Mouse (Mus musculus): ENCODE data around the gene Pgf. TPM values are rescaled to one million over a fixed set of nuclear protein-coding genes. Genes with fewer than 3 reads are reported as not detected.
A peak's percentile ranks its signal among the peaks of the same experiment; 100 is the strongest.
"Not testable (repeated sequence)": the region's sequence is repeated elsewhere in the genome, so short reads cannot be mapped to it uniquely, and the experiment has no call there.

The Pgf gene
- polyA plus RNA-seq, 1 experiment from 2014 or later = 6.3 TPM

DNA sequence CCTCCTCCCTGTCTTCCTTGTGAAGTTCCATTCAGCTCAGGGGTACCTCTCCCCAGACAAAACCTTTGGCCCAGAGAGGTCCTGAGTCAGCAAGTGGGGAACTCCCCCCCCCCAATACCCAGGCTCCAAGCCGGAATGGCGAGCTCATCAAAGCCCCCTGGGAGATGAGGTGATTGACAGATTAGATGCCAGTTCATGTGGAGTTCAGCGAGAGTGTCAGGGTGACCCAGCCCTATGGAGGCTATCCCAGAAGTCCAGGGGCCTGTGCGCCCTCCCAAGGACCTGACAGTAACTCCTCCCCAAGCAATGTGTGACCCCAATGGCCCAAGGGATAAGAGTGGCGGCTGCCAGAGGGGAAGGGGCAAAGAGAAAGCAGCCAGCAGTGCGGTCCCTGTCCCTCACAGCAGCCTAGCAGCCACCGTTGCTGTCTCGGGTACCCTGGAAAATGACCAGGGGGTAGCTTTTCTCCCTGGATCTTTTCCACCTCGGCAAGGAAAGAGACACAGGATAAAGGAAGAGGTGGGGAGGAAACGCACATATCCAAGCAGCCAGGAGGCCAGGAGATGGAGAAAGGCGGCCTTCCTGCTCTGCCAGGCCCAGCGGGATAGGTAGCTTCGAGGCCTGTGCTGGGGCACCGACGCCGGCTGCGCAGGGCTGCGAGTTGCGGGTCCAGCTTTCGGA, 27.1 kb downstream of the Pgf start:
- Histone ChIP-seq H3K36me3 (no peaks in the 10 kb centered on the region), H3K27ac (replicated peaks) (peak overlapping the region; percentile 31; the same call in 1 of the 2 replicates), H3K4me3 (peak overlapping the region; percentile 62), H3K9me3 (no peaks in the 10 kb centered on the region), H3K4me2 (replicated peaks) (peak overlapping the region; percentile 69), H3K27me3 (no peaks in the 10 kb centered on the region; the same call in 1 of the 2 replicates), H3K4me1 (peaks cover 25% of the 10 kb centered on the region), H3K9ac (replicated peaks) (peak overlapping the region; percentile 75)
- WGBS = 7% methylated on average over 20 of the region's 20 CpGs
- 0 out of 2 replicates have a peak, but pooled peaks have one; percentile 8 for ATAC-seq (replicated peaks)

DNA sequence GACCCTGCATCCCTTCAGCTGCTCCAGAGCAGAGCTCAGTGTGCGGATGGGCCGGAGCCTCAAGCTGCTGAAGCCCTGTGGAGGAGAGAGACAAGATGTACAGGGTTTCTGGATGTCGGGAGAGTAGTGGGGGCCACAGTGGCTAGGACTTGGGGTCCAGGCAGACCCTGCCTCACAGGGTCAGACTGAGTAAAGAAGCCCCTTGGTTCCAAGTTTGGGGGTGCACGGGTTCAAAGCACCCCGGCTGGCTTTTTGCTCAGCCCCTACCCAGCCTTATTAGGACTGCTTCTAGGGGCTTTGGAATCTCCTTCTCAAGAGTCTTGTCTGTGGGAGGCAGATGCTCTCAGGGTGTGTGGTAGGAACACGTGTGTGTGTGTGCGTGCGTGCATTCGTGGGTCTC, 30.7 kb downstream of the Pgf start:
- H3K4me1 ChIP-seq = peaks cover 25% of the 10 kb centered on the region
- H3K4me3 ChIP-seq = no peak overlapping the region
- H3K36me3 ChIP-seq = no peaks in the 10 kb centered on the region
- H3K27me3 ChIP-seq = no peaks in the 10 kb centered on the region; the same call in 1 of the 2 replicates
- ATAC-seq (replicated peaks) = no peak
- WGBS = 79% methylated on average over 9 of the region's 9 CpGs
- H3K9ac ChIP-seq (replicated peaks) = no peak overlapping the region
- no peak overlapping the region for H3K27ac ChIP-seq (replicated peaks)
- H3K4me2 ChIP-seq (replicated peaks) = no peak overlapping the region
- no peaks in the 10 kb centered on the region for H3K9me3 ChIP-seq

GRCm38 (mm10) chr12:85146355-85146754, 31.2 kb downstream of the Pgf start:
- Histone ChIP-seq H3K27ac (replicated peaks) (no peak overlapping the region), H3K9me3 (no peaks in the 10 kb centered on the region), H3K4me1 (peaks cover 22% of the 10 kb centered on the region), H3K36me3 (no peaks in the 10 kb centered on the region), H3K4me2 (replicated peaks) (no peak overlapping the region), H3K9ac (replicated peaks) (no peak overlapping the region), H3K4me3 (no peak overlapping the region), H3K27me3 (no peaks in the 10 kb centered on the region; the same call in 1 of the 2 replicates)
- ATAC-seq (replicated peaks) = no peak
- WGBS = 36% methylated on average over 9 of the region's 11 CpGs

DNA sequence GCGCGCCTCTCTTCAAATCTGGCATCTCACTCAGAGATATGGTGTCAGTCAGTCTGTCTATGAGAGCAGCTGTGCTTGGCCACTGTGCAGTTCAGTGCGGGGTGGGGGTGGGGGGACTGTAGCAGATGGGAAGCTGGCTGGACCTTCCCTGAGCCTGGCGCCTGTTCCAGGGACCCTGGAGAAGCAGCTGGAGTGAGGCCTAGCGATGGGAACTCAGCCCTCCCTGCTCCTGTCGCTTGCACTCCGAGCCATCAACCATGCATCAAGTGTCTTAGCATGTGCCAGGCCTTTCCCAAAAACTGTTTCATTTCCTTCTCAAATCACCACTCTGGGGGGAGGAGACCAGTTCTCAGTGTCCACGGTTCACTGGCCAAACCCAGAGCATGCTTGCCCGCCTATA, 32.0 kb downstream of the Pgf start:
- H3K4me3 ChIP-seq = no peak overlapping the region
- no peaks in the 10 kb centered on the region for H3K27me3 ChIP-seq
- 67% methylated on average over 9 of the region's 9 CpGs for WGBS
- no peak for ATAC-seq (replicated peaks)
- no peaks in the 10 kb centered on the region for H3K9me3 ChIP-seq
- H3K4me1 ChIP-seq = peaks cover 15% of the 10 kb centered on the region
- H3K4me2 ChIP-seq (replicated peaks) = no peak overlapping the region
- no peaks in the 10 kb centered on the region for H3K36me3 ChIP-seq
- H3K9ac ChIP-seq (replicated peaks) = no peak overlapping the region
- no peak overlapping the region for H3K27ac ChIP-seq (replicated peaks)

DNA sequence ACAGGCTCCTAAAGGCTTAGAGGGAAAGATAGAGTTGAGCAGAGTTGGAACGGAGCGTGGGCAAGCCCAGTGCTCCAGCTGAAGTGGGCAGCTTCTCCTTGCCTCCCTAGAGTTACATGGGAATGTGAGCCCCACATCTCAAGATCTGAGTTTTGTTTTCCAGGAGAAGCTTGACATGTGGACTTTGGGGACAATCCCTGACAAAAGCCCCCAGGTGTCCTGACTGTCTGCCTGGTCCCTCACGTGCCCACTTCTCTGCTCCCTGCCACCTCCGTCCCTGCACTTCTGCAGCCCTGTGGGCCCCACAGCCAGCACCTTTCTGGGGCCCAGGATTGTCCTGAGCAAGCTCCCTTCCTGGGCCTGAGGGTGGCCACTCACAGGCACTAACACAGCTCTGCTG, 32.8 kb downstream of the Pgf start:
- Histone ChIP-seq H3K4me2 (replicated peaks) (no peak overlapping the region), H3K27me3 (no peaks in the 10 kb centered on the region), H3K4me3 (no peak overlapping the region), H3K9me3 (no peaks in the 10 kb centered on the region), H3K9ac (replicated peaks) (no peak overlapping the region), H3K36me3 (no peaks in the 10 kb centered on the region), H3K4me1 (peaks cover 7% of the 10 kb centered on the region), H3K27ac (replicated peaks) (no peak overlapping the region)
- WGBS = 87% methylated on average over 4 of the region's 4 CpGs
- no peak for ATAC-seq (replicated peaks)

DNA sequence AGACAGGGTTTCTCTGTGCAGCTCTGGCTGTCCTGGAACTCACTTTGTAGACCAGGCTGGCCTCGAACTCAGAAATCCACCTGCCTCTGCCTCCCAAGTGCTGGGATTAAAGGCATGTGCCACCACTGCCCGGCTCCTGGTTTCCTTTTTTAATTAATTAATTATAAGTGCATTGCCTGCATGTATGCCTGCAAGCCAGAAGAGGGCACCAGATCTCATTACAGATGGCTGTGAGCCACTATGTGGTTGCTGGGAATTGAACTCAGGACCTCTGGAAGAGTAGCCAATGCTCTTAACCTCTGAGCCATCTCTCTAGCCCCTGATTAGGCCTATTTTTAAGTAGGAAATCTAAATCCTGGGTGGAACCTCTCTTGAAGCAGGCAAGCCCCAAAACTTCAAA, 33.3 kb downstream of the Pgf start:
- 59% methylated on average over 2 of the region's 2 CpGs for WGBS
- not testable (repeated sequence) for H3K4me3 ChIP-seq; ATAC-seq (replicated peaks); H3K9ac ChIP-seq (replicated peaks); H3K27me3 ChIP-seq; H3K36me3 ChIP-seq; H3K4me1 ChIP-seq; H3K4me2 ChIP-seq (replicated peaks); H3K27ac ChIP-seq (replicated peaks); H3K9me3 ChIP-seq

DNA sequence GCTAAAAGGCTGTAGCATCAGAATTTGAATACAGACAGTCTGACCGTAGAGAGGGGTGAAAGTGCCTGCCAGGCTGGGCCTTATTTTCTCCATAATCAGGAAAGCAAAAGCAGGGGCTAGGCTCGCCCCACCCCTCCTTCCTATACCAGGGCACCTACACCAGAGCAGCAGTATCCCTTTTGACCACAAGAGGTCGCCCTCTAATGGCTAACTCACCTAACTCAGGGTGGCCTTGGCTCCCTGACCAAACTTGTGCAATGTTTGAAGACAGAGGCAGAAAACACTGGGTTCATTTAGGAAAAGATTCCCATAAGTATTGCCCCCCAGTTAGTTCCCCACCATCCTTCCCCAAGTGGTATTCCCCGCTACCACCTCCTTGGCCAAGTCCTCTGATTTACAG, 34.8 kb downstream of the Pgf start:
- 0 out of 2 replicates have a peak, but pooled peaks have one; percentile 62 for ATAC-seq (replicated peaks)
- no peaks in the 10 kb centered on the region for H3K9me3 ChIP-seq
- no peaks in the 10 kb centered on the region for H3K27me3 ChIP-seq
- H3K9ac ChIP-seq (replicated peaks) = no peak overlapping the region
- no peaks in the 10 kb centered on the region for H3K36me3 ChIP-seq
- WGBS = 11% methylated on average over 4 of the region's 4 CpGs
- peaks cover 2% of the 10 kb centered on the region; the same call in 1 of the 2 replicates for H3K4me1 ChIP-seq
- H3K27ac ChIP-seq (replicated peaks) = no peak overlapping the region
- H3K4me2 ChIP-seq (replicated peaks) = no peak overlapping the region
- H3K4me3 ChIP-seq = no peak overlapping the region

- Histone ChIP-seq H3K27ac (replicated peaks) (no peak overlapping the region), H3K4me3 (no peak overlapping the region), H3K4me1 (peaks cover 2% of the 10 kb centered on the region; the same call in 1 of the 2 replicates), H3K9ac (replicated peaks) (no peak overlapping the region), H3K9me3 (no peaks in the 10 kb centered on the region), H3K4me2 (replicated peaks) (no peak overlapping the region), H3K27me3 (no peaks in the 10 kb centered on the region), H3K36me3 (no peaks in the 10 kb centered on the region; the same call in 1 of the 2 replicates)
- WGBS = 72% methylated on average over 6 of the region's 6 CpGs
- ATAC-seq (replicated peaks) = no peak
These were observed 36.5 kb downstream of the Pgf start for GRCm38 (mm10) chr12:85141096-85141495.

DNA sequence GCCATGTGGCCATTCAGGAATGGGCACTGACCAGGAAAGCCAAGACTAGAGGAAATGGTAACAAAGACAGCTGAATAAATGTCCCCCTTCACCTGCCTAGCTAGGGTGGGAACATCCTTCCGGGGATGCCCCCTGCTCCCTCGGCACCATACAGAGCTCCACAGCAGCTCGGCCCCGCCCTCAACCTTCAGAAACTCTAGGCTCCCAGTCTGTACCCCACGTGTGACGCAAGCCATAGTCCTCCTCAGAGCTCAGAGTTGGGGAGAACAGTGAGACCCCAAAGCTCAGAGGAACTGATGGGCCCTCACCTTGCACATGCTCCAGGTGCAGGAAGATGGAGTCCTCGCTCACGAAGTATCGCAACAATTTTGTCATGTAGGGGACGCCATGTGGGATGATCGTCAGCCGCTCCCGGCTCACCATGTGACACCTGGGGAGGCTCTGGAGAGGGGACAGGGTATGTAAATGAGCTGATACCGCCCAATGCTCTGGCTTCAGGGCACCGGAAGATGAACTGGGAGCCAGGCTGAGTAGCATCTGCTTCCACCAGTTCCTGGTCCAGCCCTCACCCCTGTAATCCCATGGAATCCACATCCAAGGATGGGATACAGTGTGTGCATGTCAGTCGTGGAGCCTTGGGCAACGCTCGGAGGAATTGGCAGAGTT, 37.4 kb downstream of the Pgf start:
- no peaks in the 10 kb centered on the region for H3K4me1 ChIP-seq
- H3K27ac ChIP-seq (replicated peaks) = no peak overlapping the region
- 50% methylated on average over 18 of the region's 18 CpGs for WGBS
- ATAC-seq (replicated peaks) = no peak
- H3K4me2 ChIP-seq (replicated peaks) = no peak overlapping the region
- peaks cover 5% of the 10 kb centered on the region for H3K36me3 ChIP-seq
- H3K9me3 ChIP-seq = no peaks in the 10 kb centered on the region
- no peak overlapping the region for H3K4me3 ChIP-seq
- no peaks in the 10 kb centered on the region for H3K27me3 ChIP-seq
- H3K9ac ChIP-seq (replicated peaks) = no peak overlapping the region

- no peak overlapping the region for H3K4me2 ChIP-seq (replicated peaks)
- H3K27ac ChIP-seq (replicated peaks) = no peak overlapping the region
- H3K4me1 ChIP-seq = no peaks in the 10 kb centered on the region
- H3K4me3 ChIP-seq = no peak overlapping the region
- no peaks in the 10 kb centered on the region for H3K9me3 ChIP-seq
- no peak for ATAC-seq (replicated peaks)
- H3K36me3 ChIP-seq = peaks cover 35% of the 10 kb centered on the region
- H3K27me3 ChIP-seq = no peaks in the 10 kb centered on the region
- 79% methylated on average over 4 of the region's 4 CpGs for WGBS
- H3K9ac ChIP-seq (replicated peaks) = no peak overlapping the region
These were observed 41.0 kb downstream of the Pgf start for GRCm38 (mm10) chr12:85136627-85137026.

DNA sequence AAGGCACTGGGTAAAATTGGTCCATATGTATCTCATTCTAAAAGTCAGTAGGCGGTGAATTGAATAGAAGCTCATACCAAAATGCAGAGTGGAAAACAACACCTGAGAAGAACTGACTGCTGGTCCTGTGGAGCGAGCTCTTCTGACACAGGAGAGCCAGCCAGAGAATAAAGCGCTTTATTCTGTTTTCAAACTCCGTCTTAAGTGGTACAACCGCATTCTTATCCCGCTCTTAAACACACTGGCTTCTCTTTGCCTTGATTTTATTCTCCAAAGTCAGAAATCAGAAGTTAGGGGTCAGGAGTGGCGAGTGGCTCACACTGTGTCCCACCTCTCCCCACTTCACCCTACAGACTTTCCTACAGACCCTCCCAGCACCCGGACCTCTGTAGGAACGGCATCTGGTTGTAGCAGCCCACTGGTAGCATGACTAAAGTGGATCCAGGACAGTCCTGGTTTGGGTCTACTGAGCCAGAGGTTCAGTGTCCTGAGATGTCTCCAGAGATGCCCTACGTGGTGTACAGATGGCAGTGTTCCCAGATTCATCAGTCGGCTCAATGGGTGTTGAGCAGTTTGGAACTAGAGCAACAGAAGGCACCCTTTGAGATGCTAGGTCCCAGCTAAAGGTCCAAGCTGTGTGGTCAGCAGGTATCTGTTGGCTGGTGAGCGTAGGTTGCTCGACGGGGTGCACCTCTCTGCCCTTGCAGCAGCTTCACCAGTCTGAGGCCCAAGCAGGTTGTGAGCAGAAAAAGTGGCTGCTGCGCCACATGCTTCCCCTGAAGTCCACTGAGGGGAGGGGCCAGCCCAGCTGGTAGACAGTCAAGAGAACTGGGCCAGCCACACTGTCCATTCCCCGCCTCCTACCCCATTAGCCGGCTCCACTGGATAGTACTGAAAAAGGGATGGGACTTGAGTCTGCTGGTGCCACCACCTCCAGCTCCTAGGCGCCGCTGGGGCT, 41.8 kb downstream of the Pgf start:
- H3K27me3 ChIP-seq = no peaks in the 10 kb centered on the region
- peaks cover 42% of the 10 kb centered on the region for H3K36me3 ChIP-seq
- H3K4me2 ChIP-seq (replicated peaks) = no peak overlapping the region
- 84% methylated on average over 19 of the region's 19 CpGs for WGBS
- H3K9ac ChIP-seq (replicated peaks) = no peak overlapping the region
- 0 out of 2 replicates have a peak, but pooled peaks have one; percentile 21 for ATAC-seq (replicated peaks)
- H3K27ac ChIP-seq (replicated peaks) = no peak overlapping the region
- no peaks in the 10 kb centered on the region for H3K4me1 ChIP-seq
- H3K4me3 ChIP-seq = no peak overlapping the region
- no peaks in the 10 kb centered on the region for H3K9me3 ChIP-seq
